Mouse (Mus musculus) stomach, postnatal 0 days (tissue): ENCODE data around the gene Zkscan3.

Experiments used
- CTCF ChIP-seq: IDR thresholded peaks from 2 replicates; pipeline ENCODE4 v1.5.1; 2016; ENCODE audit warnings: antibody characterized with exemption, low read depth, mild to moderate bottlenecking, moderate library complexity
- EP300 ChIP-seq: optimal IDR thresholded peaks from 2 replicates; pipeline ENCODE3; 2016; ENCODE audit warnings: antibody characterized with exemption

DNA sequence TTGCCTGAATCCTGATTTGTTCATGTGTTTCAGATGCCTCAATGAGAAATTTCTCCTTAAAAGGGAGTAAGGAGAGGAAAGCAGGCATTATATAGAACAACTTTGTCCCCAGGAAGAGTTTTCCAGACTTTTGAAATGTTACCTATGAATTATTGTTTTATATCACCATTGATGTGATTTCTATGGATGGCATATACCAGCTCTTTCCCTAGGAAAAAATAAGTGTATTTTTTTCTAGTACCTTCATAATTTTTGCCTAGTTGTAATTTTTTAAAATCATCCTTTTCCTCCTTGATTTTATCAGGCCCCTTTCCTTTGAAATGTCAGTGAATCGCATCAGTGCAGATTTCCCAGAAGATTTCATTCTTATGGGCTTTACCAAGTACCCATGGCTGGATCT is 55.9 kb downstream of the Zkscan3 start, which contains the start of gene Olfr1367:
- no peak for TF ChIP-seq CTCF
- no peak for TF ChIP-seq EP300
